Mouse (Mus musculus) heart, embryonic 10.5 days (tissue): ENCODE measurements around the gene Defb45. TPM values are rescaled to one million over a fixed set of nuclear protein-coding genes. Genes with fewer than 3 reads are reported as not detected.
A peak's percentile ranks its signal among the peaks of the same experiment; 100 is the strongest.

Source experiments
- DNase-seq: peaks from one replicate; pipeline ENCODE4 v3.0.0-alpha.2; 2017; ENCODE audit warnings: low spot score
- H3K27ac ChIP-seq: fragments of 300-500 bp; sonication (generic); 2 replicates; pipeline ENCODE4 v1.5.1; 2016; ENCODE audit warnings: mild to moderate bottlenecking
- H3K27me3 ChIP-seq: fragments of 300-500 bp; sonication (generic); 2 replicates; pipeline ENCODE4 v1.6.1; 2016; ENCODE audit warnings: mild to moderate bottlenecking; ENCODE audit not compliant: poor library complexity, insufficient read depth, severe bottlenecking
- H3K36me3 ChIP-seq: fragments of 300-500 bp; sonication (generic); 2 replicates; pipeline ENCODE4 v1.6.1; 2016; ENCODE audit warnings: mild to moderate bottlenecking, moderate library complexity
- H3K4me1 ChIP-seq: fragments of 300-500 bp; sonication (generic); 2 replicates; pipeline ENCODE4 v1.6.1; 2016; ENCODE audit warnings: mild to moderate bottlenecking
- H3K4me3 ChIP-seq: fragments of 300-500 bp; sonication (generic); 2 replicates; pipeline ENCODE4 v1.5.1; 2016; ENCODE audit warnings: mild to moderate bottlenecking, moderate library complexity
- H3K9me3 ChIP-seq: fragments of 300-500 bp; sonication (generic); 2 replicates; pipeline ENCODE4 v1.6.1; 2016; ENCODE audit warnings: mild to moderate bottlenecking, moderate library complexity
- WGBS: fragments of 180-500 bp; shearing (Covaris S2); methylation state at CpG from one replicate; pipeline ENCODE4 v1.1.7; 2016; 5-methylcytosine and 5-hydroxymethylcytosine counted together
- polyA plus RNA-seq: library from polyadenylated mRNA; unstranded; fragments of >200 nt; fragmentation: Nextera tagmentation; extraction: Ambion mirVana; gene quantifications from 2 replicates; pipeline ENCODE4 v1.2.1, GENCODE M21; 2016

Gene Defb45
- polyA plus RNA-seq = not detected in 2 replicates

DNA sequence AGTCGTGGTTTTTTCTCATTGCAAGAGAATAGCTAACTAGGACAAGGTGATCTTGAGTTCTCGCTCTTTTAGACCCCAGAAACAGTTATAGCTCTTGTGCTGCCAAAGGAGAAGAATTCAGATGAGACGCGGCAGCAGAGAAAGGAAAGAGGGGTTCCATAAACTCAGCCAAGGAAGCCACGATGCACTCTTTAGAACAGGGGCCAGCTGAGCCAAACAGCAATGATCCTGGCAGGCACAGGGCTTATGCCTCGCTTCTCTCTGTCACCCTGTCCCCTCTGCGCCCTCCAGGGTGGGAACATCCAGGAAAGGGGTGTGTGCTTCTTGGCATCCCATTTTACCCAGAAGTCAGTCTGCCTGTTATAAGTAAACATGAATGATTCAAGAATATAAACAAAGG lies at the start of gene Defb45:
Gene Defb45, minus strand, starts transcription at position 101 of the 400 bp plus-strand sequence.
- 63% methylated on average over 7 of the region's 7 CpGs for WGBS
- Histone ChIP-seq H3K36me3 (no peaks in the 10 kb centered on the region), H3K27me3 (no peaks in the 10 kb centered on the region), H3K9me3 (no peaks in the 10 kb centered on the region), H3K4me3 (no peak within 1 kb of the TSS), H3K4me1 (no peaks in the 10 kb centered on the region), H3K27ac (no peak within 1 kb of the TSS)
- DNase-seq = no peak

DNA sequence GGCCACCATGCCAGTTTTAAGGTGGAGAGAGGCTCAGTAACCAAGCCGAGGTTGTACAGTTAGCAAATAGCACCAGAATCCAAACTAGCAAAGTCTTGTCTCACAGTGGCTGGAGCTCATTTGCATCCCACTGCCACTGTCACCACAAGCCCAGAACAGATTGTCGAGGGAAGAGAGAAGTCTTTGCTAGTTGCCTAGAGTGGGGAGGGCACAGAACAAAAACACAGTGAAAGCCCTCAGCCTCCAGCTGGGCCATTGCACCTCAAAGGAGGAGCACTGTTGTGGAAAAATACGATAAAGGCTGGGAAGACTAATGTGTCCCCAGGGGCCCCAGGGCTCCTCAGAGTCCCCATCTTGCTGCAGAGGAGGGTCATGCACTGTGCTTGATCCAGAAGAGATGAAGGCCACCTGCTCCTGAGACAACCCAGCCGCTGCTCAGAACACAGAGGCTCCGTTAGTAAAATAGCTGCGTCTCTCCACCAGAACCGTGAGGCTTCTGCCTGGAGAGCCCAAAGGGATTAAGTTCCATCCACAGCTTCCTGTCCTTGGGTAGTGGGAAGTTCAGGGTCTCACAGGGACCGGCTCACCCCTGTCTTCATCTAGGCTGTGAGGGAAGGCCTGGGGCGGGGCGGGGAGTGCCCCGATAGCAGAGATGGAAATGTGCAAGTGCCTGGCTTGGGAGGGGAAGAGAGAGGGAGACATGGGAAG lies 40.4 kb upstream of the Defb45 start:
- 0 out of 2 replicates have a peak, but pooled peaks cover under 1% of the 10 kb centered on the region for H3K27me3 ChIP-seq
- no peaks in the 10 kb centered on the region for H3K36me3 ChIP-seq
- H3K4me3 ChIP-seq = no peak overlapping the region
- H3K4me1 ChIP-seq = peaks cover 47% of the 10 kb centered on the region
- H3K9me3 ChIP-seq = no peaks in the 10 kb centered on the region
- WGBS = 18% methylated on average over 11 of the region's 11 CpGs
- no peak for DNase-seq
- H3K27ac ChIP-seq = peak overlapping the region; percentile 62

DNA sequence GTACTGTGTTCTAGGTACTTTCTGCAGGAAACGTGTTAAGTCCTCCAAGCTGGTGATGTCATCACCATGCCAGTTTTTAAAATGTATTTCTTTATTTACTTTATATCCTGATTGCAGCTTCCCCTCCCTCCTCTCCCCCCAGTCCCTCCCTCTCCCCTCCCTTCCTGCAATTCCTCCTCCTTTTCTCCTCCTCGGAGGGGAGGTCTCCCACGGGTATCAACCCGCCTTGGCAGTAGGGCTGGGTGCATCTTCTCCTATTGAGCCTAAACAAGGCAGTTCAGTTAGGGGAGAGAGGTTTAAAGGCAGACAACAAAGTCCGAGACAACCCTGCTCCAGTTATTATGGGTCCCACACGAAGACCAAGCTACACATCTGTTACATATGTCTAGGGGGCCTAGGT lies 39.7 kb upstream of the Defb45 start:
- Histone ChIP-seq H3K4me1 (peaks cover 53% of the 10 kb centered on the region), H3K9me3 (no peaks in the 10 kb centered on the region), H3K36me3 (no peaks in the 10 kb centered on the region), H3K27ac (peak overlapping the region; percentile 62; the same call in 1 of the 2 replicates), H3K4me3 (no peak overlapping the region), H3K27me3 (peaks cover 5% of the 10 kb centered on the region; the same call in 1 of the 2 replicates)
- DNase-seq = no peak
- 65% methylated on average over 6 of the region's 6 CpGs for WGBS

DNA sequence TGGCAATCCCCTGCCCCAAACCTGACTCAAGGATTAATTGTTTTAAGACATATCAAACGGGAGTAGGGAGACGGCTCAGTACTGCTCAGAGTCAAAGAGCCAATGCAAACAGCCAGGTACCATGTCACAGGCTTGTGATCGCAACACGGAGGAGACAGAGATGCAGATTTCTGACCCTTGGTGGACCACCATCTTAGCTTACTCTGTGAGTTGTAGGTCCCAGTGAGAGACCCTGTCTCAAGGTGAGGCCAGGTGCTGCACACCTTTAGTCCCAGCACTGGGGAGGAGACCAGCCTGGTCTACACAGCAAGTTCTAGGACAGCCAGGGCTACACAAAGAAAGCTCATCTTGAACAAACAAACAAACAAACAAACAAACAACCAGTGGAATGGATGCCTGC lies 38.2 kb upstream of the Defb45 start:
- no peak for DNase-seq
- Histone ChIP-seq H3K9me3 (no peaks in the 10 kb centered on the region), H3K27ac (peak overlapping the region; percentile 77), H3K4me3 (no peak overlapping the region), H3K4me1 (peaks cover 67% of the 10 kb centered on the region), H3K36me3 (no peaks in the 10 kb centered on the region), H3K27me3 (peaks cover 5% of the 10 kb centered on the region; the same call in 1 of the 2 replicates)
- 83% methylated on average over 4 of the region's 4 CpGs for WGBS

DNA sequence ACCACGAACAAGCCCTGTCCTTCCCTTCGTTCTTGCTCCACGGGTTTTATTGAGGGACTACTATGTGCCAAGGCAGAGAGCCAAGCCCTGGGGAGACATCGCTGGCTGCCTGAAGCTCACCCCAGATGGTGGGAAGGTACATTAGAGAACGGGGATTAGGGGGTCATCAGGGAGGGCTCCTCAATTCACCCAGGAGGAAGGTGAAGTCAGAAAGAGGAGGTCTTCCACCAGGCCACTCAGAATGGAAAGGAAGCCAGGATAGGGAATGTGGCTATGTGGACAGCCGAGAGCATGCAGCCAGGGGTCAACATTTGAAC lies 37.8 kb upstream of the Defb45 start:
- Histone ChIP-seq H3K4me3 (no peak overlapping the region), H3K27me3 (peaks cover 5% of the 10 kb centered on the region; the same call in 1 of the 2 replicates), H3K27ac (peak overlapping the region; percentile 77; the same call in 1 of the 2 replicates), H3K4me1 (peaks cover 70% of the 10 kb centered on the region), H3K9me3 (no peaks in the 10 kb centered on the region), H3K36me3 (no peaks in the 10 kb centered on the region)
- WGBS = 73% methylated on average over 6 of the region's 6 CpGs
- no peak for DNase-seq

DNA sequence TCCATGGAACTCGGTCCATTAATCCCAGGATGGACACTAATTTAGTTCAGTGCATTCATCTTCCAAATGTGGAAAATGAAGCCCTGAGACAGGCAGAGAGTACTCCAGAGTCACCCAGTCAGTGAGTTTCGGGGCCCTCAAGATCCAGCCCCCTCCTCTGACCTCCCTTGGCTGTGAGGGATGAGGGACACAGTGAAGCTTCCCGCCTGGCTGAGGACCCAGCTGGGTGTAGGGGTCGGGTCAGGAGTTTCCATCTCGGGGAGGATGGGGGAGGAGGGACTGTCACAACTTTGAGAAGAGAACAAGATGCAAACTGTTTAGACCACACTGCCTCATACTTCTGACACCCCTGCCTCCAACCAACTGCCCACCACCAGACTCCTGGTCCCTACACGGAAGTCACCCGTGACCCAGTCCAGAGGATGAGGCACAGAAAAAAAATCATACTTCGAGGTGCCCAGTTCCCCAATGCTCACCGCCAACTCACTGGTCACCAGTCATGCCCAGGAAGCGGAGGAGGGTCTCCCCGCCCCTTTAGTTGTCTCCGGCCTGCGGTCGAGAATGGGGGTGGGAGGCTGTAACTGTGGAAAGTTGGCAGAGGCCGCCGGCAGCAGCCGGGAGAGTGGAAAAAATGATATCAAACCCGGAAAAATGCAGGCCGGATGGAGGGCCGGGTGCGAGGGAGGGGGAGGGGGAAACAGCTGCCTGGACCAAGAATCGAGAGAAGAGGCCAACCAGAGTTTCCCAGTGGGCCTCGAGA lies 37.2 kb upstream of the Defb45 start:
- Histone ChIP-seq H3K4me1 (peaks cover 70% of the 10 kb centered on the region), H3K36me3 (no peaks in the 10 kb centered on the region), H3K4me3 (no peak overlapping the region), H3K27me3 (peaks cover 5% of the 10 kb centered on the region; the same call in 1 of the 2 replicates), H3K27ac (peak overlapping the region; percentile 77), H3K9me3 (no peaks in the 10 kb centered on the region)
- DNase-seq = peak; percentile 82
- WGBS = 49% methylated on average over 23 of the region's 23 CpGs

DNA sequence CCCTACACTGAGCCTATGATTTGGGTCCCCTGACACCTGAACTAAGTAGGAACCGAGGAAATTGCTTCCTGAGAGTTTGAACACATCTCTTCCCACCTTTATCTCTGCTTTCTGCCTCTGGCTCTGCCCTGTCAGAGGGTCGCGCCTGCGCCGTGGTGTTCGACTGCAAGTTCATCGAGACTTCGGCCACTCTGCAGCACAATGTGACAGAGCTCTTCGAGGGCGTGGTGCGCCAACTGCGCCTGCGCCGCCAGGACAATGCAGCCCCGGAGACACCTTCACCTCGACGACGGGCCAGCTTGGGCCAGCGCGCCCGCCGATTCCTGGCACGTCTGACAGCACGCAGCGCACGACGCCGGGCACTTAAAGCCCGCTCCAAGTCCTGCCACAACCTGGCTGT lies 35.1 kb upstream of the Defb45 start:
- no peaks in the 10 kb centered on the region for H3K36me3 ChIP-seq
- H3K4me3 ChIP-seq = no peak overlapping the region
- H3K27ac ChIP-seq = peak overlapping the region; percentile 75; the same call in 1 of the 2 replicates
- DNase-seq = no peak
- H3K9me3 ChIP-seq = no peaks in the 10 kb centered on the region
- H3K4me1 ChIP-seq = peaks cover 59% of the 10 kb centered on the region
- peaks cover 6% of the 10 kb centered on the region for H3K27me3 ChIP-seq
- 53% methylated on average over 29 of the region's 29 CpGs for WGBS

DNA sequence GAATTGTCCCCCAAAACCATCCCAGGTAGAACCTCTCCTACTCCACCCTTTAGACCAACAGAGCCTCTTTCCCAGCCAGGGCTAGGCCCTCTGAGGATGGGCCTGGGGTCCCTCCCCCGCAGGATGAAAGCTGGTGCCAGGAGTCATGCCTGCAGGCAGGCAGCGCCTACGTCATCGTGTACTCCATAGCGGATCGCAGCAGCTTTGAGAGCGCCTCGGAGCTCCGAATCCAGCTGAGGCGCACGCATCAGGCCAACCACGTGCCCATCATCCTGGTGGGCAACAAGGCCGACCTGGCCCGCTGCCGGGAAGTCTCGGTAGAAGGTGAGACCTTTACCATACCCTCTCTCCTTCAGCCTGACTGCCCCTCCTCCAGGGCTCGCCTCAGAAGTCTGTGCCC lies 34.1 kb upstream of the Defb45 start:
- DNase-seq = peak; percentile 82
- peak overlapping the region; percentile 45 for H3K4me3 ChIP-seq
- H3K27me3 ChIP-seq = peaks cover 16% of the 10 kb centered on the region
- H3K36me3 ChIP-seq = no peaks in the 10 kb centered on the region
- H3K4me1 ChIP-seq = peaks cover 57% of the 10 kb centered on the region
- H3K9me3 ChIP-seq = no peaks in the 10 kb centered on the region
- H3K27ac ChIP-seq = peak overlapping the region; percentile 82
- 26% methylated on average over 17 of the region's 17 CpGs for WGBS

DNA sequence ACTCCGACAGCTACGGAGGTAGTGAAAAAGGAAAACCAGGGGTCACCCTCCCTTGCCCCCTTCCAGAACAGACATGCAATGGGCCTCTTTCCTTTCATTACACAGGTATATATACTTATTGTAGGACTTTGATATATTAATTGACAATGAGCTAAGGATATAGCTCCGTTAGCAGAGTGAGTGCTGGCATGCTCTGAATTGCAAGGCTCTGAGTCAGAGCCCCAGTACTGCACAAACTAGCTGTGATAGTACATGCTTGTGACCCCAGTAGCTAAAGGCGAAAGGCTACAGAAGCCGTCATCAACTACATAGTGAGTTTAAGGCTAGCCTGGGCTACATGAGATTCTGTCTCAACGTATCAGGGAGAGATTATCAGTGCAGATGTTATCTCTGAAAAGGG lies 30.7 kb upstream of the Defb45 start:
- peaks cover 50% of the 10 kb centered on the region for H3K27me3 ChIP-seq

DNA sequence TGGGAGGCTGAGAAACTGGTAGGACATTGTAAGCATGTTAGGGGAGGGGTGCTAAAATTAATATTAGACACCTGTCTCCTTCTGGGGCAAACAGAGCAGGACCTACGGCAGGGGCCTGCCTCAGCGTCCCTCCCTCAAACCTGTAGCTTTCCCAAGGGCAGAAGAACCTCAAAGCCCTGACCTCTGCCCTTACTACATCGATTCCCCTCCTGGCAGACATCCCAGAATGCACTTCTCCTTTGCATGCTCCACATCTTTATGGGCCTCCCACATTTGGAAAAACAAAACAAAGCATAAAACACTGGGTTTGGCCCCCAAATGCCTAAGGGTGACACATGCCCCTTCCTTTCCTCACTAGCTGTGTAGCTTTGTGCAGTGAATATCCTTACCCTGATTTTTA lies 30.0 kb upstream of the Defb45 start:
- H3K4me1 ChIP-seq = peaks cover 48% of the 10 kb centered on the region
- peaks cover 46% of the 10 kb centered on the region for H3K27me3 ChIP-seq
- H3K4me3 ChIP-seq = no peak overlapping the region
- no peaks in the 10 kb centered on the region for H3K9me3 ChIP-seq
- H3K27ac ChIP-seq = no peak overlapping the region
- WGBS = 65% methylated on average over 3 of the region's 3 CpGs
- DNase-seq = no peak
- no peaks in the 10 kb centered on the region for H3K36me3 ChIP-seq

More for the DNA sequence above, 30.7 kb upstream of the Defb45 start:
- no peak overlapping the region for H3K4me3 ChIP-seq
- 70% methylated on average over 6 of the region's 6 CpGs for WGBS
- H3K36me3 ChIP-seq = no peaks in the 10 kb centered on the region
- no peak overlapping the region for H3K27ac ChIP-seq
- peaks cover 52% of the 10 kb centered on the region for H3K4me1 ChIP-seq
- no peak for DNase-seq
- H3K9me3 ChIP-seq = no peaks in the 10 kb centered on the region

DNA sequence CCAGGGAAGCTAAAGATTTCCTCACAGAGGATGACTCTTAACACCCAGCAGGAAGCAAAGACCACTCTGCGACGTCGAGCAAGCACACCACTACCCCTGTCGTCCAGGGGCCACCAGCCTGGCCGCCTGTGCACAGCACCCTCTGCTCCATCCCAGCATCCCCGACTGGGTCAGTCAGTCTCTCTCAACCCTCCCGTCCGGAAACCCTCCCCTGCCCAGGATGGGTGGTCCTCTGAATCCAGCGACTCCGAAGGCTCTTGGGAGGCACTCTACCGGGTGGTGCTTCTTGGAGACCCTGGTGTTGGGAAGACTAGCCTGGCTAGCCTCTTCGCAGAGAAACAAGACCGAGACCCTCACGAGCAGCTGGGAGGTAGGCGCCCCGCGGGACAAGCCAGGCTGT lies 28.9 kb upstream of the Defb45 start:
- Histone ChIP-seq H3K36me3 (no peaks in the 10 kb centered on the region), H3K9me3 (no peaks in the 10 kb centered on the region), H3K27me3 (peaks cover 47% of the 10 kb centered on the region), H3K27ac (no peak overlapping the region), H3K4me1 (peaks cover 37% of the 10 kb centered on the region), H3K4me3 (peak overlapping the region; percentile 63)
- 41% methylated on average over 17 of the region's 17 CpGs for WGBS
- DNase-seq = no peak

DNA sequence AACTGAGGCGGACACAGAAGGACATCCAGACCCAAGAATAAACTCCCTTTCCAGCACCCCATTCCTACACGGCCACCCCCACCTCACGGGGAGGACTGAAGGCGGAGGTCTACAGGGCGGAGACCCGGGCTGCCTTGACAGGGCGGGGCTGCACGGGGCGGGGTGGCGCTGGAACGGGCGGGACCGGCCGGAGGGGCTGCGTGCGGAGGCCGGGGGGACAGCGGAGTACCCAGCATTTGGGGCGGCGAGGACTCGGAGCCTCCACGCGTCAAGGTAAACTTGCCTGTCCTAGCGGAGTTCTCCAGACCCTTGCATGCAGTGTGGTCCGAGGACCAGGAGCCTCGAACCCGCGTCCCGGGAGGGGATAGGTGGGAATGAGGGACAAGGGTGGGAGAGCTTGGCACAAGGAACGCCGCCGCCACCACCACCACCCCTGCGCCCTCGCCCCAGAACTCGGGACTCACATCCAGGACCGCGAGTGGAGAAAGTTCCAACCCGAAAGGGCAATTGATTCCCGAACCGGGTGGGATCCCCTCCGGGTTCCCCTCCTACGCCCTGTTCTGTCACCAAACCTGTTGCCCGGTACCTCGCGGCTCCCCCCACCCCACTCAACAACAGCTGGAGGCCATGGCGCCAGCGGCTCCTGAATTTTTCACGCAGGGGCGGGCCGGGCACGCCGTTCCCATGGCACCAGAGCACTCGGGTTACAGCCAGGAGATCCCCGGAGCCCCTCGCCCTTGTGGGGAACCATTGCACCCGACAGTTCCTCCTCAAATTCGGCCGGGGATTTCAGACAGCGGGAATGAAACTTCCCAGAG lies 27.8 kb upstream of the Defb45 start, which contains the start of gene Rem1:
Gene Rem1, plus strand, starts transcription at position 178 of the 818 bp plus-strand sequence.
- Histone ChIP-seq H3K9me3 (no peaks in the 10 kb centered on the region), H3K4me3 (peak within 1 kb of the TSS; percentile 63), H3K36me3 (no peaks in the 10 kb centered on the region), H3K4me1 (peaks cover 28% of the 10 kb centered on the region), H3K27me3 (peaks cover 53% of the 10 kb centered on the region), H3K27ac (peak within 1 kb of the TSS; percentile 67)
- 2% methylated on average over 59 of the region's 59 CpGs for WGBS
- no peak for DNase-seq
